Mouse (Mus musculus) midbrain, embryonic 14.5 days (tissue): ENCODE measurements at regions not wholly inside any gene's neighbourhood (a gene's known extent, or its start where the extent isn't known, plus 50 kb on each side); places are given as distances from the start of the nearest gene placed in this dataset.
"Not testable (repeated sequence)": the region's sequence is repeated elsewhere in the genome, so short reads cannot be mapped to it uniquely, and the experiment has no call there.

ENCODE experiments used
- ATAC-seq: fragments of 200-750 bp; cut with Nextera tagmentation; 2 replicates; pipeline ENCODE4 v1.8.0; 2017; ENCODE audit warnings: moderate number of reproducible peaks, moderate library complexity; ENCODE audit not compliant: low FRiP score, low TSS enrichment
- DNase-seq: peaks from one replicate; pipeline ENCODE4 v3.0.0-alpha.2; 2015
- H3K27ac ChIP-seq: fragments of 300-500 bp; sonication (generic); replicated peaks from 2 replicates; pipeline ENCODE4 v1.5.1; 2014; ENCODE audit warnings: mild to moderate bottlenecking, low read depth, low read length, moderate library complexity
- H3K27me3 ChIP-seq: fragments of 300-500 bp; sonication (generic); 2 replicates; pipeline ENCODE4 v1.6.1; 2014; ENCODE audit warnings: low read length, control low read depth, mixed read lengths; ENCODE audit not compliant: control insufficient read depth, insufficient read depth
- H3K36me3 ChIP-seq: fragments of 300-500 bp; sonication (generic); 2 replicates; pipeline ENCODE4 v1.6.1; 2014; ENCODE audit warnings: low read length, control low read depth; ENCODE audit not compliant: control insufficient read depth, insufficient read depth
- H3K4me1 ChIP-seq: fragments of 300-500 bp; sonication (generic); 2 replicates; pipeline ENCODE4 v1.6.1; 2014; ENCODE audit warnings: mild to moderate bottlenecking, antibody characterized with exemption, low read length, control low read depth; ENCODE audit not compliant: control insufficient read depth, insufficient read depth
- H3K4me2 ChIP-seq: fragments of 300-500 bp; sonication (generic); 2 replicates; pipeline ENCODE4 v1.6.1; 2014; ENCODE audit warnings: mild to moderate bottlenecking, low read length, moderate library complexity
- H3K4me3 ChIP-seq: fragments of 300-500 bp; sonication (generic); replicated peaks from 2 replicates; pipeline ENCODE4 v1.5.1; 2014; ENCODE audit warnings: low read depth, low read length
- H3K9ac ChIP-seq: fragments of 300-500 bp; sonication (generic); replicated peaks from 2 replicates; pipeline ENCODE4 v1.6.1; 2014; ENCODE audit warnings: mild to moderate bottlenecking, low read length, moderate library complexity
- H3K9me3 ChIP-seq: fragments of 300-500 bp; sonication (generic); 2 replicates; pipeline ENCODE4 v1.6.1; 2016; ENCODE audit warnings: low read length, control low read depth, mixed read lengths; ENCODE audit not compliant: control insufficient read depth
- WGBS: fragments of 180-500 bp; shearing (Covaris S2); extraction: QIAGEN DNeasy Blood & Tissue Kit; methylation state at CpG from one replicate; pipeline ENCODE4 v1.1.7; 2014; 5-methylcytosine and 5-hydroxymethylcytosine counted together

GRCm38 (mm10) chr9:85920745-85921614, 78.8 kb downstream of the Tpbg start:
- H3K4me1 ChIP-seq, result no peaks in the 10 kb centered on the region
- no peak overlapping the region for H3K4me2 ChIP-seq
- H3K27ac ChIP-seq, result no peak overlapping the region
- no peaks in the 10 kb centered on the region for H3K27me3 ChIP-seq
- 89% methylated on average over 13 of the region's 13 CpGs for WGBS
- no peak overlapping the region for H3K9ac ChIP-seq
- H3K36me3 ChIP-seq, result no peaks in the 10 kb centered on the region
- no peak overlapping the region for H3K4me3 ChIP-seq
- H3K9me3 ChIP-seq, result no peaks in the 10 kb centered on the region
- ATAC-seq (no peak), DNase-seq (peak; percentile 2)

- H3K9me3 ChIP-seq, result no peaks in the 10 kb centered on the region
- ATAC-seq (no peak), DNase-seq (no peak)
- no peak overlapping the region for H3K4me3 ChIP-seq
- H3K27me3 ChIP-seq, result no peaks in the 10 kb centered on the region
- H3K4me1 ChIP-seq, result no peaks in the 10 kb centered on the region
- WGBS, result 91% methylated on average over 1 of the region's 1 CpGs
- H3K27ac ChIP-seq, result no peak overlapping the region
- H3K36me3 ChIP-seq, result no peaks in the 10 kb centered on the region
- no peak overlapping the region for H3K4me2 ChIP-seq
- H3K9ac ChIP-seq, result no peak overlapping the region
Observed at GRCm38 (mm10) chr9:85925259-85925658, 83.1 kb downstream of the Tpbg start.

DNA sequence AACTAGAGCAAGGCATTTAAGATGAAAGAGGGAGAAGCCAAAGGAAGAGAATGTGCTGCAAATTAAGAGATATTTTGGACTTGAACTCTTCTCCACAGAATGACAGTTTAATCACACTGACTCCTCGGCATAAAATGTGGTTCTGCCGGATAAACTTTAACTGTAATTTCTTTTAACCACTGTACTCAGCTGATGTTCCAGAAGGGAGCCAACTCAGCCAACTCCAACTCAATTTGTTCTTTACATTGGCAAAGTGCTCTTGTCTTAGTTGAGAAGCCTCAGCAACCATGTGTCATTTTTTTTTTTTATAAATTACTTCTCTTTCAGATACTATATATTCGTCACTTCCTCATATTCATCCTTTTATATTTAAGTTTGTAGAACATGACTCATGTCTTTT, 90.0 kb downstream of the Tpbg start:
- Histone ChIP-seq H3K9ac (no peak overlapping the region), H3K4me2 (no peak overlapping the region), H3K9me3 (no peaks in the 10 kb centered on the region), H3K36me3 (no peaks in the 10 kb centered on the region), H3K4me3 (no peak overlapping the region), H3K27ac (no peak overlapping the region), H3K4me1 (no peaks in the 10 kb centered on the region), H3K27me3 (no peaks in the 10 kb centered on the region)
- whole genome bisulfite sequencing, result 92% methylated on average over 3 of the region's 3 CpGs
- ATAC-seq (no peak), DNase-seq (no peak)

DNA sequence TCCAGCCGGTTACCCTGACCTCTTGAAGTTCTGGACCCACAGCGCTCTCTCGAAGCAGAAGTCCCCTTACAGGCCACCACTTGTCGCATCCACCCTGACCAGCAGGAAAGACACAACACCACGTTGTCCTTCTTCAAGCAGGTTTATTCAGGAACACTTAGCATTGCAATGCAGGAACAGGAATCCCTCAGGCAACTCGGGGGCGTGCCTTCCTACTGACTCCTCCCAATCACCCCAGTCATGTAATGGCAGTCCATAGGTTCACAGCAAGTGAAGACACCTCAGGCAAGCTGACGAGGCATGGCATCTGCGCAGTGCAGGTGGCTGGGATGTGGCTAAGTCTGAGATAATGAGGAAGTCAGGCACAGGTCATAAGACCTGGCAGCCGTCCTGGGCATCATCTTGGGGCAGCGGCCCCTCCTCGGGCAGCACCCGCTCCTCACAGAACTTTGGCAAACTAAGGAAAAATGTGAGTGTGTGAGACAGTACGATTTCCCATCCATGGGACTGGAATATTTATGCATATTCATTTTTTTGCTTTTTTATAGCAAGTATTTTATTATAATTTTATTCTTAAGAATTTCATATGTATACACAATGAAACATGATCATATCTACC, 101.0 kb downstream of the Tpbg start:
- not testable (repeated sequence) for H3K4me1 ChIP-seq, DNase-seq

DNA sequence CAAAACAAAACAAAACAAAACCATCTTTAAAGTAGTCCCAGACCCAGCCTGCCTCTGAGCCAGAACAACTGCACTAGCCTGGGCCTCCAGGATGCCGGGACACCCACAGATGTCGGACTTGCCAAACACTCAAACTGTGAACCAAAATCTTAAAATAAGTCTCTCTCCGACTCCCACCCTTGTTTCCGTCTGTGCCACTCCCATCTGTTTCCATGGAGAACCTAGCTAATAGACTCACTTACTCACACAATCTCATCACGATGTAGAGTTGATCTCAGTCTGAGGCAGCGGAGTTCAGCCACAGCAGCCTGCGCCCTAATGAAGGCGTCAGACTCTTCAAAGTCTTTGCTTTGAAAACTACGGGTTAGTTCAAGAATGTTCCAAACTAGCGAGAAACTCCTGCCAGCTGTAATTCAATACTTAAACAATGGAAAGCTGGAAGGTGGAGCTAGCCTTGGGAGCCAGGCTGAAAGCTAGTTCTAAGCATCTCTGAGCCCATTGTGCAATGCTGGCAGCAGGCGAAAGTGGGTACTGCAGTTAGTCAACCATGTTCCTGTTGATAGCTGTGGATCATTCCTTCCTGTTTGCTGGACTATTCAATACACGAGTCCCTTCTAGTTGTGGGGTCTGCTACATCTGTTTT, 106.4 kb downstream of the Tpbg start:
- H3K4me1 ChIP-seq, result no peaks in the 10 kb centered on the region
- no peak overlapping the region for H3K27ac ChIP-seq
- no peak overlapping the region for H3K9ac ChIP-seq
- WGBS, result 36% methylated on average over 12 of the region's 12 CpGs
- peak; percentile 13 for DNase-seq
- H3K27me3 ChIP-seq, result no peaks in the 10 kb centered on the region
- ATAC-seq, result no peak
- H3K4me2 ChIP-seq, result no peak overlapping the region
- no peak overlapping the region for H3K4me3 ChIP-seq
- H3K36me3 ChIP-seq, result no peaks in the 10 kb centered on the region
- H3K9me3 ChIP-seq, result no peaks in the 10 kb centered on the region

More for the DNA sequence above, 101.0 kb downstream of the Tpbg start:
- H3K36me3 ChIP-seq, H3K4me2 ChIP-seq, ATAC-seq, H3K9ac ChIP-seq, H3K27me3 ChIP-seq, H3K9me3 ChIP-seq, H3K27ac ChIP-seq, H3K4me3 ChIP-seq: not testable (repeated sequence)
- 94% methylated on average over 14 of the region's 14 CpGs for WGBS

- WGBS, result 90% methylated on average over 2 of the region's 2 CpGs
- no peak for DNase-seq
- Histone ChIP-seq H3K4me2 (no peak overlapping the region), H3K36me3 (no peaks in the 10 kb centered on the region), H3K4me3 (no peak overlapping the region), H3K9me3 (no peaks in the 10 kb centered on the region), H3K27ac (no peak overlapping the region), H3K9ac (no peak overlapping the region), H3K27me3 (no peaks in the 10 kb centered on the region), H3K4me1 (no peaks in the 10 kb centered on the region)
- no peak for ATAC-seq
Observed at GRCm38 (mm10) chr9:85951777-85952176, 109.6 kb downstream of the Tpbg start.

GRCm38 (mm10) chr9:85970076-85970475, 127.9 kb downstream of the Tpbg start:
- Histone ChIP-seq H3K4me1 (no peaks in the 10 kb centered on the region), H3K4me3 (no peak overlapping the region), H3K27me3 (no peaks in the 10 kb centered on the region), H3K36me3 (no peaks in the 10 kb centered on the region), H3K27ac (no peak overlapping the region), H3K9ac (no peak overlapping the region), H3K4me2 (no peak overlapping the region), H3K9me3 (no peaks in the 10 kb centered on the region)
- DNase-seq (no peak), ATAC-seq (no peak)
- 96% methylated on average over 10 of the region's 10 CpGs for WGBS

GRCm38 (mm10) chr9:85981428-85981827, 139.2 kb downstream of the Tpbg start:
- no peaks in the 10 kb centered on the region for H3K4me1 ChIP-seq
- H3K27me3 ChIP-seq, result no peaks in the 10 kb centered on the region
- H3K27ac ChIP-seq, result no peak overlapping the region
- no peak overlapping the region for H3K4me3 ChIP-seq
- no peak overlapping the region for H3K4me2 ChIP-seq
- WGBS, result 97% methylated on average over 5 of the region's 5 CpGs
- DNase-seq (no peak), ATAC-seq (no peak)
- H3K9me3 ChIP-seq, result no peaks in the 10 kb centered on the region
- no peak overlapping the region for H3K9ac ChIP-seq
- no peaks in the 10 kb centered on the region for H3K36me3 ChIP-seq
